Mouse (Mus musculus): ENCODE data around the gene Pdzrn3. TPM values are rescaled to one million over a fixed set of nuclear protein-coding genes. Genes with fewer than 3 reads are reported as not detected.
A peak's percentile ranks its signal among the peaks of the same experiment; 100 is the strongest.

Gene Pdzrn3
- polyA plus RNA-seq, 1 experiment from 2014 or later = 0.54 TPM

- Histone ChIP-seq H3K36me3 (ENCODE audit: control insufficient read depth, insufficient read depth) (no peaks in the 10 kb centered on the region), H3K27ac (ENCODE audit: low read length) (no peak overlapping the region), H3K4me1 (ENCODE audit: control insufficient read depth, low read depth, low read length) (no peaks in the 10 kb centered on the region), H3K9ac (ENCODE audit: low read depth, low read length) (no peak overlapping the region), H3K27me3 (ENCODE audit: control insufficient read depth, insufficient read depth, low read depth, low read length) (no peaks in the 10 kb centered on the region), H3K9me3 (replicated peaks; ENCODE audit: control insufficient read depth, low read length) (no peaks in the 10 kb centered on the region), H3K4me3 (ENCODE audit: low read depth, low read length) (no peak overlapping the region), H3K4me2 (ENCODE audit: low read depth, low read length) (no peak overlapping the region)
- ATAC-seq (ENCODE audit: low read depth) = no peak
- WGBS (ENCODE audit: insufficient replicate concordance) = 66% methylated on average over 7 of the region's 7 CpGs
Measured at GRCm38 (mm10) chr6:101170699-101171098, 207.0 kb downstream of the Pdzrn3 start.

- 41% methylated on average over 1 of the region's 1 CpGs for WGBS (ENCODE audit: insufficient replicate concordance)
- no peak overlapping the region for H3K9ac ChIP-seq (ENCODE audit: low read depth, low read length)
Measured at GRCm38 (mm10) chr6:101153511-101153921, 224.2 kb downstream of the Pdzrn3 start.

GRCm38 (mm10) chr6:101135368-101135767, 242.3 kb downstream of the Pdzrn3 start:
- H3K4me1 ChIP-seq (ENCODE audit: control insufficient read depth, low read depth, low read length) = no peaks in the 10 kb centered on the region
- 50% methylated on average over 3 of the region's 3 CpGs for WGBS (ENCODE audit: insufficient replicate concordance)
- ATAC-seq (ENCODE audit: low read depth) = no peak
- H3K4me3 ChIP-seq (ENCODE audit: low read depth, low read length) = no peak overlapping the region
- H3K4me2 ChIP-seq (ENCODE audit: low read depth, low read length) = no peak overlapping the region
- H3K27ac ChIP-seq (ENCODE audit: low read length) = no peak overlapping the region
- H3K9ac ChIP-seq (ENCODE audit: low read depth, low read length) = no peak overlapping the region
- no peaks in the 10 kb centered on the region for H3K27me3 ChIP-seq (ENCODE audit: control insufficient read depth, insufficient read depth, low read depth, low read length)
- no peaks in the 10 kb centered on the region for H3K9me3 ChIP-seq (replicated peaks; ENCODE audit: control insufficient read depth, low read length)
- H3K36me3 ChIP-seq (ENCODE audit: control insufficient read depth, insufficient read depth) = no peaks in the 10 kb centered on the region

More at GRCm38 (mm10) chr6:101153511-101153921, 224.2 kb downstream of the Pdzrn3 start:
- H3K36me3 ChIP-seq (ENCODE audit: control insufficient read depth, insufficient read depth) = no peaks in the 10 kb centered on the region
- ATAC-seq (ENCODE audit: low read depth) = no peak
- H3K27ac ChIP-seq (ENCODE audit: low read length) = no peak overlapping the region
- H3K4me1 ChIP-seq (ENCODE audit: control insufficient read depth, low read depth, low read length) = no peaks in the 10 kb centered on the region
- no peaks in the 10 kb centered on the region for H3K27me3 ChIP-seq (ENCODE audit: control insufficient read depth, insufficient read depth, low read depth, low read length)
- H3K4me2 ChIP-seq (ENCODE audit: low read depth, low read length) = no peak overlapping the region
- H3K9me3 ChIP-seq (replicated peaks; ENCODE audit: control insufficient read depth, low read length) = no peaks in the 10 kb centered on the region
- H3K4me3 ChIP-seq (ENCODE audit: low read depth, low read length) = no peak overlapping the region

- WGBS (ENCODE audit: insufficient replicate concordance) = 46% methylated on average over 5 of the region's 5 CpGs
- ATAC-seq (ENCODE audit: low read depth) = no peak
- Histone ChIP-seq H3K4me3 (ENCODE audit: low read depth, low read length) (no peak overlapping the region), H3K9ac (ENCODE audit: low read depth, low read length) (no peak overlapping the region), H3K4me1 (ENCODE audit: control insufficient read depth, low read depth, low read length) (no peaks in the 10 kb centered on the region), H3K9me3 (replicated peaks; ENCODE audit: control insufficient read depth, low read length) (no peaks in the 10 kb centered on the region), H3K4me2 (ENCODE audit: low read depth, low read length) (no peak overlapping the region), H3K27me3 (ENCODE audit: control insufficient read depth, insufficient read depth, low read depth, low read length) (no peaks in the 10 kb centered on the region), H3K36me3 (ENCODE audit: control insufficient read depth, insufficient read depth) (no peaks in the 10 kb centered on the region), H3K27ac (ENCODE audit: low read length) (no peak overlapping the region)
Measured at GRCm38 (mm10) chr6:101125396-101125795, 252.3 kb downstream of the Pdzrn3 start.

GRCm38 (mm10) chr6:101108951-101109350, 268.7 kb downstream of the Pdzrn3 start:
- Histone ChIP-seq H3K4me3 (ENCODE audit: low read depth, low read length) (no peak overlapping the region), H3K36me3 (ENCODE audit: control insufficient read depth, insufficient read depth) (no peaks in the 10 kb centered on the region), H3K4me2 (ENCODE audit: low read depth, low read length) (no peak overlapping the region), H3K27me3 (ENCODE audit: control insufficient read depth, insufficient read depth, low read depth, low read length) (no peaks in the 10 kb centered on the region), H3K27ac (ENCODE audit: low read length) (no peak overlapping the region), H3K9me3 (replicated peaks; ENCODE audit: control insufficient read depth, low read length) (no peaks in the 10 kb centered on the region), H3K9ac (ENCODE audit: low read depth, low read length) (no peak overlapping the region), H3K4me1 (ENCODE audit: control insufficient read depth, low read depth, low read length) (no peaks in the 10 kb centered on the region)
- WGBS (ENCODE audit: insufficient replicate concordance) = 27% methylated on average over 1 of the region's 1 CpGs
- no peak for ATAC-seq (ENCODE audit: low read depth)

GRCm38 (mm10) chr6:101103506-101103905, 274.2 kb downstream of the Pdzrn3 start:
- 62% methylated on average over 6 of the region's 6 CpGs for WGBS (ENCODE audit: insufficient replicate concordance)
- Histone ChIP-seq H3K9ac (ENCODE audit: low read depth, low read length) (no peak overlapping the region), H3K27ac (ENCODE audit: low read length) (no peak overlapping the region), H3K4me1 (ENCODE audit: control insufficient read depth, low read depth, low read length) (no peaks in the 10 kb centered on the region), H3K4me2 (ENCODE audit: low read depth, low read length) (no peak overlapping the region), H3K36me3 (ENCODE audit: control insufficient read depth, insufficient read depth) (no peaks in the 10 kb centered on the region), H3K27me3 (ENCODE audit: control insufficient read depth, insufficient read depth, low read depth, low read length) (no peaks in the 10 kb centered on the region), H3K4me3 (ENCODE audit: low read depth, low read length) (no peak overlapping the region), H3K9me3 (replicated peaks; ENCODE audit: control insufficient read depth, low read length) (no peaks in the 10 kb centered on the region)
- ATAC-seq (ENCODE audit: low read depth) = no peak

GRCm38 (mm10) chr6:101101709-101102654, 275.7 kb downstream of the Pdzrn3 start:
- Histone ChIP-seq H3K4me1 (ENCODE audit: control insufficient read depth, low read depth, low read length) (no peaks in the 10 kb centered on the region), H3K9ac (ENCODE audit: low read depth, low read length) (no peak overlapping the region), H3K27ac (ENCODE audit: low read length) (peak overlapping the region; percentile 26; the same call in 1 of the 2 replicates), H3K4me3 (ENCODE audit: low read depth, low read length) (no peak overlapping the region), H3K27me3 (ENCODE audit: control insufficient read depth, insufficient read depth, low read depth, low read length) (no peaks in the 10 kb centered on the region), H3K9me3 (replicated peaks; ENCODE audit: control insufficient read depth, low read length) (no peaks in the 10 kb centered on the region), H3K4me2 (ENCODE audit: low read depth, low read length) (no peak overlapping the region), H3K36me3 (ENCODE audit: control insufficient read depth, insufficient read depth) (no peaks in the 10 kb centered on the region)
- ATAC-seq (ENCODE audit: low read depth) = peak; percentile 87
- 61% methylated on average over 14 of the region's 14 CpGs for WGBS (ENCODE audit: insufficient replicate concordance)

Data from liver, embryonic 16.5 days (tissue).